Mouse (Mus musculus): Measurements from ENCODE around the gene Ccnyl1.
A peak's percentile ranks its signal among the peaks of the same experiment; 100 is the strongest.

Gene Ccnyl1

GRCm38 (mm10) chr1:64738661-64739082 is 48.4 kb downstream of the Ccnyl1 start:
- DNase-seq: peak; percentile 79 to 91

GRCm38 (mm10) chr1:64742741-64743408 is 52.6 kb downstream of the Ccnyl1 start:
- DNase-seq: peak; percentile 64 to 91

- no peak for DNase-seq
Measured at GRCm38 (mm10) chr1:64744616-64745015, 54.4 kb downstream of the Ccnyl1 start.

GRCm38 (mm10) chr1:64753109-64753508 is 62.9 kb downstream of the Ccnyl1 start:
- DNase-seq: no peak

GRCm38 (mm10) chr1:64753668-64754067 is 63.4 kb downstream of the Ccnyl1 start:
- peak in 1 of 2 experiments; percentile 44 for DNase-seq

- peak; percentile 21 to 42 for DNase-seq
Measured at GRCm38 (mm10) chr1:64754658-64755057, 64.4 kb downstream of the Ccnyl1 start.

- peak in 1 of 2 experiments; percentile 46 for DNase-seq
Measured at GRCm38 (mm10) chr1:64755971-64756639, 65.8 kb downstream of the Ccnyl1 start.

- DNase-seq: no peak
Measured at GRCm38 (mm10) chr1:64756640-64757030, 66.4 kb downstream of the Ccnyl1 start.

- DNase-seq: peak; percentile 25 to 65
Measured at GRCm38 (mm10) chr1:64757254-64757653, 67.0 kb downstream of the Ccnyl1 start.

- no peak for DNase-seq
Measured at GRCm38 (mm10) chr1:64757766-64758165, 67.5 kb downstream of the Ccnyl1 start.

- DNase-seq: no peak
Measured at GRCm38 (mm10) chr1:64761646-64762045, 71.4 kb downstream of the Ccnyl1 start.

GRCm38 (mm10) chr1:64770169-64770568 is 79.9 kb downstream of the Ccnyl1 start:
- no peak for DNase-seq

GRCm38 (mm10) chr1:64773305-64773704 is 83.0 kb downstream of the Ccnyl1 start:
- no peak for DNase-seq

All from kidney, postnatal 25 days (tissue).